Mouse (Mus musculus): ENCODE measurements around the gene Syngr1. TPM values are rescaled to one million over a fixed set of nuclear protein-coding genes. Genes with fewer than 3 reads are reported as not detected.

Syngr1 gene
- polyA plus RNA-seq, 1 experiment from 2014 or later: 20.7 TPM

DNA sequence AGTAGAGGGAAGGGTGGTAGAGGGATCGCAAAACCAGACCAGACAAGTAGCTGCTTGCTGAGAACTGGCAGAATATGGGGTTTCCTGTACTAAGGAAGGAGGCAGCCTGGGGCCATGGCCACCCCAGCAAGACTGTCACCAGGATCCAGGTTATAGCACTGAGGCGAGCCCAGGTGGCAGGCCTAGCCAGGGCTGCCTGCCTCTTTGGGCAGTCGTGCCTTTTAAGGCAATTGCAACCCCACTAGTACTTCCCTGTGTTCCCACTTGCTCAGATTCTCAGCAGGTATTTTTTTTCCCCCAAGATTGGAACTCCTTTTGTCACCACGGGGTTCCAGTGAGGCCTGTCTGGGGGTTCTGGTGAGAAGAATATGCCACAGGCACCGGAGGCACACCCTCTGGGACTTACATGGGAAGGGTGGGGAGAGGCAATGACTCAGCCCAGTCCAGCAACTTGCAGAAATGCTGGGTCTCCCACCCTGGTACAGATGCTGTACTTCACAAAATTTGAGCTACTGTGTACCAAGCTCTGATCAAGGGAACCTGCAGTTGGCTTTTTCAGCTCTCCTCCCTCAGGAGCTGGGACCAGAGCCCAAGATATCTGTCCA is 15.3 kb upstream of the Syngr1 start:
- Histone ChIP-seq H3K27me3 (ENCODE audit: control insufficient read depth, insufficient read depth, low read depth, low read length) (no peaks in the 10 kb centered on the region), H3K4me1 (replicated peaks; ENCODE audit: control insufficient read depth, insufficient read depth, low read length) (peaks cover 5% of the 10 kb centered on the region), H3K36me3 (ENCODE audit: control insufficient read depth, insufficient read depth, low read length) (peaks cover 34% of the 10 kb centered on the region), H3K27ac (ENCODE audit: low read length) (peak overlapping the region; percentile 0; the same call in 1 of the 2 replicates), H3K4me2 (ENCODE audit: low read depth, low read length) (no peak overlapping the region), H3K9ac (ENCODE audit: low read length) (no peak overlapping the region), H3K4me3 (ENCODE audit: low read length) (no peak overlapping the region), H3K9me3 (ENCODE audit: control insufficient read depth, low read length) (no peaks in the 10 kb centered on the region)
- ATAC-seq (ENCODE audit: low read depth): no peak
- 22% methylated on average over 5 of the region's 5 CpGs for WGBS

GRCm38 (mm10) chr15:80076338-80077136 is 14.6 kb upstream of the Syngr1 start:
- Histone ChIP-seq H3K4me2 (ENCODE audit: low read depth, low read length) (no peak overlapping the region), H3K4me3 (ENCODE audit: low read length) (no peak overlapping the region), H3K27me3 (ENCODE audit: control insufficient read depth, insufficient read depth, low read depth, low read length) (no peaks in the 10 kb centered on the region), H3K36me3 (ENCODE audit: control insufficient read depth, insufficient read depth, low read length) (peaks cover 40% of the 10 kb centered on the region), H3K27ac (ENCODE audit: low read length) (no peak overlapping the region), H3K4me1 (replicated peaks; ENCODE audit: control insufficient read depth, insufficient read depth, low read length) (peaks cover 12% of the 10 kb centered on the region), H3K9ac (ENCODE audit: low read length) (no peak overlapping the region), H3K9me3 (ENCODE audit: control insufficient read depth, low read length) (no peaks in the 10 kb centered on the region)
- peak; percentile 36 for ATAC-seq (ENCODE audit: low read depth)
- 1% methylated on average over 2 of the region's 2 CpGs for WGBS

DNA sequence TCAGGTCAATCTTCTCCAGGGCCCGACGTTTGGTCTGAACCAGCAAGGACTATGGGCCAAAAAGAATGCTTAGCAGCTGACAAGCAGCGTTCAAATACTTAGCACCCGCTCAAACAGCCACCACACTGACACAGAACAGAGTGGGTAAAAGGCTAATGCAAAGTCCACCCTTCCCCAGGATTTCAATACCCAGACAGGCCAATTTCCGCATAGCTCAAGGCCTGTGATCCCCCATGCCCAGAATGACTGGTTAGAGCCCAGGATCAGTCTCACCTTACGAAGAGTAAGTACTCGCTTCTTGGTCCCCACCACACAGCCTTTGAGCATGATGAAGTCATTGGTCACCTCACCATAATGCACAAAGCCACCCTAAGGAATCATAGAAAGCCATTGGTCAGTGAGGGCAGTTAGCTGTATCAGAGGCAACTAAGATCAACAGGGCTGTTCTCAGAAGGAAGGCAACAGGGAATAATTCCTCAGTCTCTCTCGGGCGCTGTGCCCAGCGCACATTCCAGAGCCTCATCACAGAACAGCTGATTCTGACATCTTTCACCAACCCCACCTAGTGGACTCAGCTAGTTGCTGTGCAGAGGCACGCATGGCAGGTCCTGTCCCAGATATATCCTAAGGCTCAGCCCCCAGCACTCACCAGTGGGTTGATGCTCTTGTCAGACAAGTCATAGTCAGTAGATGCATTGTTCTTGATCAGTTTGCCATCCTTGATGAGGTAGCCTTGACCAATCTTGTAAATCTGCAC is 12.9 kb upstream of the Syngr1 start:
- Histone ChIP-seq H3K4me2 (ENCODE audit: low read depth, low read length) (no peak overlapping the region), H3K36me3 (ENCODE audit: control insufficient read depth, insufficient read depth, low read length) (peaks cover 44% of the 10 kb centered on the region), H3K27me3 (ENCODE audit: control insufficient read depth, insufficient read depth, low read depth, low read length) (no peaks in the 10 kb centered on the region), H3K4me1 (replicated peaks; ENCODE audit: control insufficient read depth, insufficient read depth, low read length) (peaks cover 20% of the 10 kb centered on the region), H3K4me3 (ENCODE audit: low read length) (no peak overlapping the region), H3K9ac (ENCODE audit: low read length) (no peak overlapping the region), H3K27ac (ENCODE audit: low read length) (no peak overlapping the region), H3K9me3 (ENCODE audit: control insufficient read depth, low read length) (no peaks in the 10 kb centered on the region)
- WGBS: 63% methylated on average over 11 of the region's 11 CpGs
- ATAC-seq (ENCODE audit: low read depth): no peak

GRCm38 (mm10) chr15:80079129-80079668 is 11.9 kb upstream of the Syngr1 start:
- Histone ChIP-seq H3K4me3 (ENCODE audit: low read length) (no peak overlapping the region), H3K27ac (ENCODE audit: low read length) (no peak overlapping the region), H3K9me3 (ENCODE audit: control insufficient read depth, low read length) (no peaks in the 10 kb centered on the region), H3K4me1 (replicated peaks; ENCODE audit: control insufficient read depth, insufficient read depth, low read length) (peaks cover 20% of the 10 kb centered on the region), H3K9ac (ENCODE audit: low read length) (no peak overlapping the region), H3K4me2 (ENCODE audit: low read depth, low read length) (no peak overlapping the region), H3K36me3 (ENCODE audit: control insufficient read depth, insufficient read depth, low read length) (peaks cover 44% of the 10 kb centered on the region), H3K27me3 (ENCODE audit: control insufficient read depth, insufficient read depth, low read depth, low read length) (no peaks in the 10 kb centered on the region)
- WGBS: 89% methylated on average over 5 of the region's 5 CpGs
- no peak for ATAC-seq (ENCODE audit: low read depth)

- H3K4me3 ChIP-seq (ENCODE audit: low read length): no peak overlapping the region
- no peak overlapping the region for H3K4me2 ChIP-seq (ENCODE audit: low read depth, low read length)
Observed at GRCm38 (mm10) chr15:80079954-80080353, 11.2 kb upstream of the Syngr1 start.

GRCm38 (mm10) chr15:80080711-80081615 is 10.2 kb upstream of the Syngr1 start:
- 0 out of 2 replicates have a peak overlapping the region, but pooled peaks have one; percentile 12 for H3K27ac ChIP-seq (ENCODE audit: low read length)

More at GRCm38 (mm10) chr15:80079954-80080353, 11.2 kb upstream of the Syngr1 start:
- no peak for ATAC-seq (ENCODE audit: low read depth)
- peaks cover 20% of the 10 kb centered on the region for H3K4me1 ChIP-seq (replicated peaks; ENCODE audit: control insufficient read depth, insufficient read depth, low read length)
- no peak overlapping the region for H3K27ac ChIP-seq (ENCODE audit: low read length)
- no peak overlapping the region for H3K9ac ChIP-seq (ENCODE audit: low read length)
- H3K27me3 ChIP-seq (ENCODE audit: control insufficient read depth, insufficient read depth, low read depth, low read length): no peaks in the 10 kb centered on the region
- H3K9me3 ChIP-seq (ENCODE audit: control insufficient read depth, low read length): no peaks in the 10 kb centered on the region
- H3K36me3 ChIP-seq (ENCODE audit: control insufficient read depth, insufficient read depth, low read length): peaks cover 44% of the 10 kb centered on the region
- WGBS: 75% methylated on average over 3 of the region's 3 CpGs

DNA sequence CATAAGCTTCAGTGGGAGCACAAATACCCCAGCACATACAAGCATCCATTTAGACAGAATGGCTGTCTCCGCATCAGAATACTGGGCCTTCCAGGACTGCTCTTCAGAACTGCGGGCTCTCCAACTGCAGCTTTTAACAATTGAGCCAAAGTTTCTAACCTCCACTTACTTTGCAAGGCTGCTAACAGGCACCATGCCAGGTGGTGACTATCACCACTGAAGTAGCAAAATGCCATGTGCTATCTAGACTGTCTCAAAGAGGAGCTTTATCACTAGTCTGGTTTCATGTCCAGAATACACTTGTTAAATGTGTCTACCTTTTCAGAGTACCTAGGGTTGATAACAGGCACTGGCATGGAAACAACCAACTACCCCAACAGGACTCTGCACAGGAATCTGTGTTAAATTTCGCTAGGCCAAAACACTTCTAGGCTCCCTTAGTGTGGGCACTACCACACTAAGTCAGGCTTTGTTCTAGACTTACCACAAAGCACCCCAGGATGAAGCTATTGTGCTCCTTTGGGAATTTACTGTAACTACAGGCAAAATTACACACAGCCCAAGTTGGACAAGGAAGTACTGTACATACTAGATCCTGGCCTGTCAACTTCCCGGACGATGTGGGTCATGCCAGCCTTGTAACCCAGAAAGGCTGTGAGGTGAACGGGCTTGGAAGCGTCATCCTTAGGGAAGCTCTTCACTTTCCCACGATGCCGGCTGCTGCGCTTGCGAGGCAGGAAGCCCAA is 9.2 kb upstream of the Syngr1 start:
- no peak for ATAC-seq (ENCODE audit: low read depth)
- peak overlapping the region; percentile 92 for H3K9ac ChIP-seq (ENCODE audit: low read length)
- 6% methylated on average over 11 of the region's 11 CpGs for WGBS
- H3K4me2 ChIP-seq (ENCODE audit: low read depth, low read length): peak overlapping the region; percentile 91
- no peaks in the 10 kb centered on the region for H3K9me3 ChIP-seq (ENCODE audit: control insufficient read depth, low read length)
- H3K4me3 ChIP-seq (ENCODE audit: low read length): peak overlapping the region; percentile 82
- H3K27me3 ChIP-seq (ENCODE audit: control insufficient read depth, insufficient read depth, low read depth, low read length): no peaks in the 10 kb centered on the region
- H3K36me3 ChIP-seq (ENCODE audit: control insufficient read depth, insufficient read depth, low read length): peaks cover 44% of the 10 kb centered on the region
- peaks cover 20% of the 10 kb centered on the region for H3K4me1 ChIP-seq (replicated peaks; ENCODE audit: control insufficient read depth, insufficient read depth, low read length)
- H3K27ac ChIP-seq (ENCODE audit: low read length): peak overlapping the region; percentile 87

More at GRCm38 (mm10) chr15:80080711-80081615, 10.2 kb upstream of the Syngr1 start:
- H3K4me1 ChIP-seq (replicated peaks; ENCODE audit: control insufficient read depth, insufficient read depth, low read length): peaks cover 20% of the 10 kb centered on the region
- peaks cover 44% of the 10 kb centered on the region for H3K36me3 ChIP-seq (ENCODE audit: control insufficient read depth, insufficient read depth, low read length)
- peak overlapping the region; percentile 91 for H3K4me2 ChIP-seq (ENCODE audit: low read depth, low read length)
- ATAC-seq (ENCODE audit: low read depth): no peak
- H3K9me3 ChIP-seq (ENCODE audit: control insufficient read depth, low read length): no peaks in the 10 kb centered on the region
- peak overlapping the region; percentile 82 for H3K4me3 ChIP-seq (ENCODE audit: low read length)
- H3K27me3 ChIP-seq (ENCODE audit: control insufficient read depth, insufficient read depth, low read depth, low read length): no peaks in the 10 kb centered on the region
- WGBS: 45% methylated on average over 9 of the region's 9 CpGs
- H3K9ac ChIP-seq (ENCODE audit: low read length): peak overlapping the region; percentile 92

Measured in lung, embryonic 16.5 days (tissue).